9 mouse cellular contexts compared by ENCODE assay signal in genomic region chr9:45412287-45412686, GRCm38 (mm10). TPM values are rescaled to one million over a fixed set of nuclear protein-coding genes. Genes with fewer than 3 reads are reported as not detected.
DNase-seq lines count a peak whose midpoint lies in the region; ATAC-seq and TF ChIP-seq lines count a peak whose summit lies in the region.
"Had no signal": no experiment of that assay in that cellular context is flagged by ENCODE, and none has a peak within 500 bp of the region (broad histone marks: within the 10 kb centered on the region; RNA-seq: fewer than 3 reads in every experiment).

No protein-coding gene starts in this region.

- H3K27me3 ChIP-seq in E14TG2a.4 (ENCODE audit: insufficient read depth, low read length) = peaks cover 12% of the 10 kb centered on the region
- H3K27me3 ChIP-seq in forebrain, embryonic 12.5 days = peaks cover 25% of the 10 kb centered on the region
- H3K27me3 ChIP-seq in liver, embryonic 13.5 days = peaks cover 9% of the 10 kb centered on the region; the same call in 1 of the 2 replicates
- no peaks in the 10 kb centered on the region for H3K27me3 ChIP-seq in neural tube, embryonic 12.5 days (replicated peaks)
- no peaks in the 10 kb centered on the region for H3K27me3 ChIP-seq in stomach, postnatal 0 days (ENCODE audit: control insufficient read depth, insufficient read depth, low read length)

- peaks cover 41% of the 10 kb centered on the region for H3K4me1 ChIP-seq in E14TG2a.4 (replicated peaks; ENCODE audit: low read depth, low read length)
- H3K4me1 ChIP-seq in forebrain, embryonic 12.5 days = peaks cover 11% of the 10 kb centered on the region
- peaks cover 3% of the 10 kb centered on the region; the same call in 1 of the 2 replicates for H3K4me1 ChIP-seq in liver, embryonic 13.5 days (replicated peaks)
- peaks cover 7% of the 10 kb centered on the region; the same call in 1 of the 2 replicates for H3K4me1 ChIP-seq in neural tube, embryonic 12.5 days
- no peaks in the 10 kb centered on the region for H3K4me1 ChIP-seq in stomach, postnatal 0 days (replicated peaks; ENCODE audit: control insufficient read depth, insufficient read depth)

- no peak for TF ChIP-seq EP300 in stomach, postnatal 0 days (optimal IDR thresholded peaks at IDR 0.05)

- 0 out of 2 replicates have a peak, but pooled peaks have one; percentile 34 for ATAC-seq in forebrain, embryonic 12.5 days (ENCODE audit: low FRiP score)
- ATAC-seq in liver, embryonic 13.5 days (ENCODE audit: low read depth) = no peak
- ATAC-seq in neural tube, embryonic 12.5 days (ENCODE audit: low FRiP score, low read depth) = peak; percentile 41
- ATAC-seq in stomach, postnatal 0 days (ENCODE audit: low FRiP score, low TSS enrichment) = peak; percentile 33

- H3K9me3 ChIP-seq in E14TG2a.4 (ENCODE audit: low read length) = no peaks in the 10 kb centered on the region
- no peaks in the 10 kb centered on the region for H3K9me3 ChIP-seq in forebrain, embryonic 12.5 days
- H3K9me3 ChIP-seq in liver, embryonic 13.5 days (replicated peaks) = no peaks in the 10 kb centered on the region
- no peaks in the 10 kb centered on the region for H3K9me3 ChIP-seq in neural tube, embryonic 12.5 days
- no peaks in the 10 kb centered on the region for H3K9me3 ChIP-seq in stomach, postnatal 0 days (ENCODE audit: control insufficient read depth, low read length)

- peak overlapping the region; percentile 44 for H3K4me2 ChIP-seq in forebrain, embryonic 12.5 days
- H3K4me2 ChIP-seq in liver, embryonic 13.5 days = 0 out of 2 replicates have a peak overlapping the region, but pooled peaks have one; percentile 17
- peak overlapping the region; percentile 43 for H3K4me2 ChIP-seq in neural tube, embryonic 12.5 days (replicated peaks)
- H3K4me2 ChIP-seq in stomach, postnatal 0 days (replicated peaks; ENCODE audit: low read depth) = peak overlapping the region; percentile 39

- intact Hi-C loops in heart, postnatal 10 days (cut with DNase I) = loop anchor here (2.0 kb wide), 1 partner anchor 343 kb away; no protein-coding TSS in a partner anchor

- TF ChIP-seq CTCF in E14TG2a.4 (conservative IDR thresholded peaks at IDR 0.05; ENCODE audit: low read length) = peak; percentile 75
- TF ChIP-seq CTCF in stomach, postnatal 0 days (IDR thresholded peaks at IDR 0.05; ENCODE audit: low read depth) = peak; percentile 89

- H3K9ac ChIP-seq in forebrain, embryonic 12.5 days = no peak overlapping the region; the same call in 1 of the 2 replicates
- no peak overlapping the region for H3K9ac ChIP-seq in liver, embryonic 13.5 days
- H3K9ac ChIP-seq in neural tube, embryonic 12.5 days = no peak overlapping the region
- no peak overlapping the region for H3K9ac ChIP-seq in stomach, postnatal 0 days (ENCODE audit: low read length)

- no peaks in the 10 kb centered on the region for H3K36me3 ChIP-seq in E14TG2a.4 (ENCODE audit: insufficient read depth, low read length)
- no peaks in the 10 kb centered on the region for H3K36me3 ChIP-seq in forebrain, embryonic 12.5 days (replicated peaks)
- no peaks in the 10 kb centered on the region for H3K36me3 ChIP-seq in liver, embryonic 13.5 days
- H3K36me3 ChIP-seq in neural tube, embryonic 12.5 days = no peaks in the 10 kb centered on the region
- H3K36me3 ChIP-seq in stomach, postnatal 0 days (ENCODE audit: control insufficient read depth, insufficient read depth, low read length) = no peaks in the 10 kb centered on the region

- 4% methylated on average over 10 of the region's 10 CpGs for WGBS in forebrain, embryonic 12.5 days
- WGBS in liver, embryonic 13.5 days (ENCODE audit: insufficient replicate concordance) = 8% methylated on average over 10 of the region's 10 CpGs
- 10% methylated on average over 10 of the region's 10 CpGs for WGBS in neural tube, embryonic 12.5 days
- 5% methylated on average over 10 of the region's 10 CpGs for WGBS in stomach, postnatal 0 days

- peak; percentile 80 for DNase-seq in c-Kit-positive CD71-negative TER-119-negative erythroid progenitor cells, embryonic 14.5 days (ENCODE audit: low read depth)
- DNase-seq in heart, postnatal 10 days = peak; percentile 88 to 94
- DNase-seq in kidney, postnatal 36 days = peak; percentile 92 to 97
- DNase-seq in liver, embryonic 13.5 days = peak; percentile 38
- DNase-seq in stomach, postnatal 0 days (ENCODE audit: low spot score) = peak; percentile 89

- no peak overlapping the region; the same call in 1 of the 2 replicates for H3K27ac ChIP-seq in forebrain, embryonic 12.5 days
- no peak overlapping the region for H3K27ac ChIP-seq in liver, embryonic 13.5 days
- no peak overlapping the region for H3K27ac ChIP-seq in neural tube, embryonic 12.5 days
- H3K27ac ChIP-seq in stomach, postnatal 0 days (replicated peaks) = no peak overlapping the region
- H3K27ac ChIP-seq: macrophage had no signal

- no peak overlapping the region for H3K4me3 ChIP-seq in E14TG2a.4 (replicated peaks; ENCODE audit: low read length)
- no peak overlapping the region for H3K4me3 ChIP-seq in forebrain, embryonic 12.5 days (replicated peaks)
- no peak overlapping the region for H3K4me3 ChIP-seq in liver, embryonic 13.5 days (replicated peaks)
- H3K4me3 ChIP-seq in neural tube, embryonic 12.5 days = no peak overlapping the region
- H3K4me3 ChIP-seq in stomach, postnatal 0 days (ENCODE audit: low read depth, low read length) = no peak overlapping the region

RNA-seq across cellular contexts. Expression of gene Fxyd2, which starts 12.8 kb away (rescaled TPM):
- polyA plus RNA-seq in forebrain, embryonic 12.5 days (2016; fragmentation: Nextera tagmentation; extraction: Ambion mirVana) = 2.0 and 2.3 TPM in 2 replicates
- total RNA-seq in heart, postnatal 10 days (2021) = under 1 TPM; 0.60 to 0.92 TPM
- 0.61 and 0.65 TPM in 2 replicates for polyA plus RNA-seq in liver, embryonic 13.5 days (2015; fragmentation: Nextera tagmentation; extraction: Ambion mirVana)
- polyA plus RNA-seq in neural tube, embryonic 12.5 days (2016; fragmentation: Nextera tagmentation; extraction: Ambion mirVana) = 1.8 and 2.2 TPM in 2 replicates
- polyA plus RNA-seq in stomach, postnatal 0 days (2015; fragmentation: Nextera tagmentation; extraction: Ambion mirVana) = 1.3 and 2.2 TPM in 2 replicates

RNA-seq across cellular contexts. Expression of gene Dscaml1, which starts 14.1 kb away (rescaled TPM):
- polyA plus RNA-seq in forebrain, embryonic 12.5 days (2016; fragmentation: Nextera tagmentation; extraction: Ambion mirVana) = 7.0 and 8.9 TPM in 2 replicates
- total RNA-seq in heart, postnatal 10 days (2021) = not detected
- polyA plus RNA-seq in liver, embryonic 13.5 days (2015; fragmentation: Nextera tagmentation; extraction: Ambion mirVana) = 0.02 TPM in 1 of 2 replicates, not detected in the other
- polyA plus RNA-seq in neural tube, embryonic 12.5 days (2016; fragmentation: Nextera tagmentation; extraction: Ambion mirVana) = 6.4 and 6.5 TPM in 2 replicates
- 0.17 and 0.23 TPM in 2 replicates for polyA plus RNA-seq in stomach, postnatal 0 days (2015; fragmentation: Nextera tagmentation; extraction: Ambion mirVana)

RNA-seq across cellular contexts. Expression of gene Fxyd6, which starts 42.3 kb away (rescaled TPM):
- polyA plus RNA-seq in forebrain, embryonic 12.5 days (2016; fragmentation: Nextera tagmentation; extraction: Ambion mirVana) = 206 TPM in 2 replicates
- 10 to 100 TPM; 25.5 to 31.0 TPM for total RNA-seq in heart, postnatal 10 days (2021)
- polyA plus RNA-seq in liver, embryonic 13.5 days (2015; fragmentation: Nextera tagmentation; extraction: Ambion mirVana) = 2.6 and 2.7 TPM in 2 replicates
- polyA plus RNA-seq in neural tube, embryonic 12.5 days (2016; fragmentation: Nextera tagmentation; extraction: Ambion mirVana) = 186 and 199 TPM in 2 replicates
- polyA plus RNA-seq in stomach, postnatal 0 days (2015; fragmentation: Nextera tagmentation; extraction: Ambion mirVana) = 50.3 and 66.9 TPM in 2 replicates
- polyA plus RNA-seq: macrophage had no signal

Comparison
In these comparisons a context has a peak if more than half of its experiments do, and no peak if none do; other contexts are left out.
1. DNase-seq: peak in every context shown above with its lines; median percentile 94 in kidney, postnatal 36 days; 91 in heart, postnatal 10 days; 89 in stomach, postnatal 0 days; 80 in c-Kit-positive CD71-negative TER-119-negative erythroid progenitor cells, embryonic 14.5 days; 38 in liver, embryonic 13.5 days.
2. RNA of gene Fxyd6, which starts 42.3 kb away (polyA plus RNA-seq): 206 TPM in forebrain, embryonic 12.5 days, 186 to 199 TPM in neural tube, embryonic 12.5 days and 50.3 to 66.9 TPM in stomach, postnatal 0 days; 2.6 to 2.7 TPM in liver, embryonic 13.5 days; every median in the first group is over 10 times any median in the second.
3. Peak in every context shown above with its lines, with median percentiles within 50 percentile points of each other: H3K4me2 ChIP-seq.